Mouse (Mus musculus) testis, adult 2 months (tissue): ENCODE results near the gene Fchsd2. TPM values are rescaled to one million over a fixed set of nuclear protein-coding genes. Genes with fewer than 3 reads are reported as not detected.

Source experiments
- H3K27ac ChIP-seq: fragments of 200-500 bp; 2 replicates; pipeline ENCODE4 v1.5.1; 2012; ENCODE audit warnings: low read depth, low read length; ENCODE audit not compliant: control insufficient read depth, insufficient read depth
- H3K27me3 ChIP-seq: fragments of 200-500 bp; 2 replicates; pipeline ENCODE4 v1.6.1; 2012; ENCODE audit warnings: mild to moderate bottlenecking, low read length, moderate library complexity; ENCODE audit not compliant: control insufficient read depth, insufficient read depth
- H3K36me3 ChIP-seq: fragments of 200-500 bp; 2 replicates; pipeline ENCODE4 v1.6.1; 2012; ENCODE audit warnings: mild to moderate bottlenecking, low read length; ENCODE audit not compliant: control insufficient read depth, insufficient read depth
- H3K4me1 ChIP-seq: fragments of 200-500 bp; 2 replicates; pipeline ENCODE4 v1.6.1; 2012; ENCODE audit warnings: low read length; ENCODE audit not compliant: control insufficient read depth, insufficient read depth
- H3K4me3 ChIP-seq: fragments of 200-500 bp; 2 replicates; pipeline ENCODE4 v1.5.1; 2012; ENCODE audit warnings: low read depth, mild to moderate bottlenecking, low read length, moderate library complexity, mixed read lengths; ENCODE audit not compliant: control insufficient read depth
- CTCF ChIP-seq: fragments of 200-500 bp; IDR thresholded peaks from 2 replicates; pipeline ENCODE4 v1.5.1; 2012; ENCODE audit warnings: low read depth, mild to moderate bottlenecking, inconsistent platforms, low read length, moderate library complexity; ENCODE audit not compliant: control insufficient read depth, insufficient read depth, insufficient replicate concordance
- POLR2A ChIP-seq: fragments of 200-500 bp; IDR thresholded peaks from 2 replicates; pipeline ENCODE4 v1.6.1; 2012; ENCODE audit warnings: low read depth, mild to moderate bottlenecking, inconsistent platforms, low read length, moderate library complexity; ENCODE audit not compliant: control insufficient read depth
- polyA plus RNA-seq: library from polyadenylated mRNA; depleted of rRNA; stranded (reverse); fragments of >200 nt; gene quantifications from 2 replicates; pipeline ENCODE4 v1.2.3, GENCODE M21; 2012

The Fchsd2 gene
- polyA plus RNA-seq, 1 experiment: 5.8 TPM

DNA sequence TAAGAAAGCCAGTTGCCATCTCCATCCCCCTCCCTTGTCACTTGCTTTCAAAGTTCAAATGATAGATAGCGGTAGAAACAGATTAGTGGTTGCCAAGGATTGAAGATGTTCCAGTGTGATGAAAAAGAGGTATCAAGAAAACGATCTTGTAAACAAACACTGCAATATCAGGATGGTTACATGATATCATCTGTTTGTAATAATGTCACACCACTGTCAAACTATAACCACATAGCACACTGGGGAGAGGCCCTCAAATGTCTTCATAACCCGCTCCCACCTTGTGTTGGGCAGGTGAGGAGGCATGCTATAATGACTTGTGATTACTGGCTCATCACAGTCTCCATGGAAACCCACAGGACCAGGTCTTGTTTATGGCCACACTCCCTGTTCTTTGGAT, 205.7 kb downstream of the Fchsd2 start:
- H3K4me3 ChIP-seq: no peak overlapping the region
- no peak overlapping the region for H3K27ac ChIP-seq
- TF ChIP-seq CTCF (no peak), POLR2A (no peak)
- peaks cover 22% of the 10 kb centered on the region for H3K4me1 ChIP-seq
- H3K36me3 ChIP-seq: no peaks in the 10 kb centered on the region
- H3K27me3 ChIP-seq: no peaks in the 10 kb centered on the region

DNA sequence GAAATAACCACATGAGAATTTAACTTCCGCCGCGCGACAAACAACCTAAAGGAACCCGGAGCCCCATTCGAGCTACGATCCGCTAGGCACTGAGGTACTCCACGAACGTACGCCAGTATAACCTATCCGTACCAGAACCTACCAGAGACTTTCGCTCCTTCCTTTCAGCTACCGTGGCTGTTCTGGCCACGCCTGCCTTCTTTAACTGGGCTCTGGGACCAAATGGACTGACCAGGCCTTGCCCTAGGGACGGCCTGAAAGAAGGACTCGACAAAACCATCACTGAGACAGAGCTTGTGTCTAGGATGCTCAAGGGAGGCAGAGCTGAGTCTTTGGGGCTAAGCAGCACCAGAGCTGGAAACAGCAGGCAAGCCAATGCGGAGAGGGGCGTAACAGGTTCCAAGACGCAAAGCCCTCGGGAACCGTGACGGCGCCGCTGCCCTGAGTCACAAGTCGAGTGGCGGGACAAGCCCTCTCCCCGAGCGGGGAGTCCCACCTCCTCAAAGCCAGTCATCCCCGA, 208.8 kb downstream of the Fchsd2 start:
- Histone ChIP-seq H3K36me3 (no peaks in the 10 kb centered on the region), H3K27ac (no peak overlapping the region), H3K4me3 (peak overlapping the region; percentile 64), H3K27me3 (no peaks in the 10 kb centered on the region), H3K4me1 (peaks cover 20% of the 10 kb centered on the region)
- TF ChIP-seq POLR2A: no peak
- TF ChIP-seq CTCF: no peak

DNA sequence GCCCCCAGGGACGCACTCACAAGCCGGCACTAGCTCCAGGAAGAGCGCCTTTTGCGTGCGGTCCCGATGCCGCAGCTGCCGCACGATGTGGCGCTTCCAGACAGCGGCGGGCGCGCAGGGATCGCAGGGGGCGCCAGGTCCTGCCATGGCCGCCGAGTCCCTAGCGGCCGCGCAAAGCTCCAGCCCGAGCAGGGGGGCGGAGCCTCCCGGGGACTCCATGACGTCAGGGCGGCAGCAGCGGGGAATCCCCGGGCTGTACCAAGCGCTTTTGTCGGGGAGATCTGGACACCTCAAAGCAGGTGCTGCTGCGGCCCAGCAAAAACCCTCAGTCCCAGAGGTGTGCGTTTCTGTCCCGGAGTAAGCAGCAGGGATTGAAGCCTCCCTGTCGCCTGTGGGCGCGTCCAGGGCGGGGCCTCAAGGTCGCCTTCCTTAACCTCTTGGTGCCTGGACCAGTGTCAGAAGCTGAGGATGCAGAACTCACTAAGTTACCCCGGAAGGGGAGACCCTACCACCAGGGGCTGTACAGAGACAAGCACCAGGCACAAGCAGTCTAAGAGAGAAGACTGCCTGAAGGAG, 209.3 kb downstream of the Fchsd2 start, which contains the start of gene Atg16l2:
Gene Atg16l2 (minus strand): TSS at position 371 of the 576 bp plus-strand sequence.
- TF ChIP-seq POLR2A (no peak), CTCF (no peak)
- peak within 1 kb of the TSS; percentile 64 for H3K4me3 ChIP-seq
- H3K27me3 ChIP-seq: no peaks in the 10 kb centered on the region
- no peak within 1 kb of the TSS for H3K27ac ChIP-seq
- peaks cover 15% of the 10 kb centered on the region for H3K4me1 ChIP-seq
- no peaks in the 10 kb centered on the region for H3K36me3 ChIP-seq

DNA sequence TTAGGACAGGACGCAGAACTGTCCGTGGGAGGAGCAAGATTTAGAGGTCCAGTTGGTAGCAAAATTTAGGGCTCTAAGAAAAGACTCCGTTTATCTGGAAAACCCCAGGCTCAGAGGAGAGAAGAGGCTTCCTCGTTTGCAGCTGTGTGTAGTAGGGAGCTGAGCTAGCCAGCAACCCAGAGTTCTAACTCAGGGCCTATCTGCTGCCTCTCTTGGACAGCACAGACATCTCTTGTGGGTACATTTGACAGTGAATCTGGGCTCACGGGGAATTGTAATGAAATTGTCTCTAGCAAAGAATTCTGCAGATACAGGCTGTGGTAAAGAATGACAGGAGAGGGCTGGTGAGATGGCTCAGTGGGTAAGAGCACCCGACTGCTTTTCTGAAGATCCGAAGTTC, 210.0 kb downstream of the Fchsd2 start:
- Histone ChIP-seq H3K4me3 (no peak overlapping the region), H3K36me3 (no peaks in the 10 kb centered on the region), H3K27ac (no peak overlapping the region), H3K4me1 (peaks cover 13% of the 10 kb centered on the region), H3K27me3 (no peaks in the 10 kb centered on the region)
- TF ChIP-seq POLR2A: no peak
- no peak for TF ChIP-seq CTCF

DNA sequence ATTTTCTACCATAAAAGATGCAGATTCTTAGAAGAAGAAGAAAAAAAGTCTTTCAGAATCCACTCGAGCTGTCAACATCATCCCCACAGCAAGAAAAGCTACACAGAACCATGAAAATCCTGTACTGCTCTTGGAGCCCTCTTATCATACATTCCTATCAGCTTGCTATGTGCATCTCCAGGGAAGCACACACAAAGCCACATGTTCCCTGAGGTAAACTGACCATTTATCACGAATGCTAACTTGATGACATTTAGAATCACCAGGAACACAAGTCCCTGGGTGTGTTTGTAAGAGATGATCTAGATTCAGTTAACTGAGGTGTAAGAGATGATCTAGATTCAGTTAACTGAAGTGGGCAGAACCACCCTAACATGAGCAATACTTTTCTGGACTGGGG, 214.2 kb downstream of the Fchsd2 start:
- Histone ChIP-seq H3K36me3 (no peaks in the 10 kb centered on the region), H3K4me3 (no peak overlapping the region), H3K27ac (no peak overlapping the region), H3K27me3 (no peaks in the 10 kb centered on the region), H3K4me1 (peaks cover 16% of the 10 kb centered on the region)
- TF ChIP-seq POLR2A (no peak), CTCF (no peak)

DNA sequence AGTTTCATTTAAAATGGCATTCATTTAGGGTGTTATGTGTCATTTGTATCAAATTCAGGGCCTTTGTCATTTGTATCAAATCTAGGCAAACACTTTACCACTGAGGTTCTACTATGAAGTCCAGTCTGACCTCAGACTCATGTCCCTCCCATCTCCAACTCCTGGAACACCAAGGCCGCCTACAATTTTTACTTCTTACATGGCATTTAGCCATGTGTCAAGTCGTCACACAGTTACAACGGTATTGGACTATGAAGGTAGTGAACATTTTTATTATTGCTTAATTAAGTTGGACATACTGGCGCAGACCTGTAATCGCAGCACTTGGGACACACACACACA, 217.3 kb downstream of the Fchsd2 start:
- TF ChIP-seq POLR2A (no peak), CTCF (no peak)
- Histone ChIP-seq H3K27ac (peak overlapping the region; percentile 93), H3K4me1 (peaks cover 8% of the 10 kb centered on the region)

DNA sequence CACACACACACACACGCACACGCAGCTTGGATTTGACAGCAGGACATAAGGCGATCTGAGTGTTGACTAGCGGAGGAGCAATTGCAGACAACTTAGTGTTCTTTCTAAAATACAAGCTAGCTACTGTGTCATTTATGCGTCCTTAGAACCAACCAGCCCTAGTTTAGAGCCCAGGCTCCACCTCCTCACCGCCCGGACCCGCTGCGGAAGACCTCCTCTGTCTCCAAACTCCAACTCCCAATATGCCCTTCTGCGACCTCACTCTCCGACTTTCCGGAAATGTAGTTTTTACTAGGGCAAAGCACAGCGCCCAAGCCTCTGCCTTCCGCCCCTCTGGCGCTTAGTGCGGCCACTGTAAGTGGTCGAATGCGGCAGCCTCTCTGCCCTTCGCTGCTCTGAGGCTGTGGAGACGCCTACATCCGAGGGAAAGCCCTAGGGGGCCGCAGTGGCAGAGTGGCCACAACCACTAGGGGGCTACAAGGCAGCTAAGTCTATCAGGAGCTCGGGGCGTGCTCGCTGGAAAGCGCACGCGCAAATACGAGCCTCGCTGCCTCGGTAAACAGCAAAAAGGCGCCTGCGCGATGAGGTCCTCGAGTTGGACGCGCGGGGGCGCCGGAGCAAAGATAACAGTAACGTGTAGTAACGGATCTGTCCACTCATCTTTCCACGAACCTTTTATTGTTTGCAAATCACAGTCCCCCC, 217.8 kb downstream of the Fchsd2 start:
- Histone ChIP-seq H3K27me3 (no peaks in the 10 kb centered on the region), H3K4me1 (peaks cover 8% of the 10 kb centered on the region), H3K36me3 (no peaks in the 10 kb centered on the region), H3K27ac (peak overlapping the region; percentile 93), H3K4me3 (peak overlapping the region; percentile 90)
- peak; percentile 62; the same call in 1 of the 2 replicates for TF ChIP-seq POLR2A
- peak; percentile 76 for TF ChIP-seq CTCF

More for the DNA sequence above, 217.3 kb downstream of the Fchsd2 start:
- Histone ChIP-seq H3K36me3 (no peaks in the 10 kb centered on the region), H3K4me3 (peak overlapping the region; percentile 90), H3K27me3 (no peaks in the 10 kb centered on the region)

DNA sequence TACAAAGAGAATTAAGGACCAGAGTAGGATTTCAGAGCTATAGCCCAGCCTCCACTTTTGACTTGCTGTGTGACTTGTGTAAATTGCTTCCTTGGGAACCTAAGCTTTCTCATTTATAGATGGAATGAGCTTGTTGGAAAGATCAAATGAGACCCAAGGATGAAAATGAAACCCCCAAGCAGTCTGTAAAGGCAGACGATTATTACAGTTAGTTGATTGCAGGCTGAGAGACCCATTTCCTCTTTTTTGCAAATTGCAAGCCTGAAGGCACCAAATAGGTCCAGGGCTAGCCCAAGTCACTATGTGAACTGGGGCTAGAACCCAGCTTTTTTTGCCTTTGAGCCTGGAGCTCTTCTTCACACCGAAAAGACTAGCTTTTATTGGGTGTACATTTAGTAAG, 218.4 kb downstream of the Fchsd2 start:
- H3K36me3 ChIP-seq: no peaks in the 10 kb centered on the region
- peaks cover 8% of the 10 kb centered on the region for H3K4me1 ChIP-seq
- no peak for TF ChIP-seq POLR2A
- TF ChIP-seq CTCF: no peak
- H3K4me3 ChIP-seq: peak overlapping the region; percentile 90
- no peaks in the 10 kb centered on the region for H3K27me3 ChIP-seq
- H3K27ac ChIP-seq: peak overlapping the region; percentile 34
